Mouse (Mus musculus) MN1 (cell line): ENCODE measurements around the gene Ap1ar.

Source experiments
- DNase-seq: peaks from one replicate; pipeline ENCODE4 v3.0.0-alpha.2; 2016; ENCODE audit warnings: low spot score

Ap1ar gene

GRCm38 (mm10) chr3:127841926-127842325 is 4.6 kb upstream of the Ap1ar start:
- no peak for DNase-seq

DNA sequence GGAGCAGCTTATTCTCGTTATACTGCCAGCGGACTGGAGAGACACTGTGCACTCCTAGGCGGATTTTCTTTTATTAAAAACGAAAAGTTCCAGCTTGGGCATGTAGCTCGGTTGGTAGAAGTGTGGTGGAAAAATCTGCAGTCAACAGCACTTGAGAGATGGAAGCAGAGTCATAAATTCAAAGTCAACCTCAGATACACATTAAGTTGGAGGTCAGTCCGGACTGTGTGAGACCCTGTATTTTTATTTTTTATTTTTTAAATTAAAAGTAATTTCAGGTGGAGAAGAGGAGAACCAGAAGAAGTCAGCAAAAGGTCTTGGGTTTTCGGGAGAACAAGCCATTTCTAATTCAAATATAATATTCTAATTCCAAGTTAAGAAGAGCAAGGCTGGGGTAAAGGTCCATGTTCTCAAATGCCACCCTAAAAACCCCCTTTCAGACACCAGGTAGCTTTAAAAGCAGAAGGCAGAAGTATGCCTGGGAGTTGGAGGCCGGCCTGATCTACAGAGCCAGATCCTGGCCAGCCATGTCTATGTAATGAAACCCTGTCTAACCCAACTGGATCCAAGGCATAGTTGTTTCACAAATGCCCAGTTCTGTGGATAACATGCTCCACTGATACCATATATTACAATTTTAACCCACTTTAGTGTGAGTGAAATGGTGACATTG is 785 bp upstream of the Ap1ar start:
- no peak for DNase-seq

GRCm38 (mm10) chr3:127836798-127837153 is 547 bp downstream of the Ap1ar start:
- DNase-seq: no peak

DNA sequence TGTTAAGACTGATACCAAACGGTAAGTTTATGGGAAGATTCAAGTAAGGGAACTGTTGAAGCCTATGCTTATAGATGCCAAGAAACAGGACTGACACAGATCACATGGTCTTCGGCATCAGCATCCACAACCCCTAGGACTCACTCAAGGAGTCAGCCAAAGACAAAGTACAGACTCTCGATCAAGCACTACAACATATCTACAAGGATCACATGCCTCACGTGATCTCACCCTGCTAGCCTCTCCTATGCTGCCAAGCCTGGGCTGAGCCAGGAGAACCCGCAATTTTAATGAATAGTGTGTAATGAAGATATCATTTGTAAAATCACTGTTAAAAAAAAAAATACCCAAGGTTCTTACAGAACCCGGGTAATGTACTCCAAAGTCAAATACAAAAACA is 1.7 kb downstream of the Ap1ar start:
- DNase-seq: no peak

- no peak for DNase-seq
These were observed 3.3 kb downstream of the Ap1ar start for GRCm38 (mm10) chr3:127834040-127834439.

DNA sequence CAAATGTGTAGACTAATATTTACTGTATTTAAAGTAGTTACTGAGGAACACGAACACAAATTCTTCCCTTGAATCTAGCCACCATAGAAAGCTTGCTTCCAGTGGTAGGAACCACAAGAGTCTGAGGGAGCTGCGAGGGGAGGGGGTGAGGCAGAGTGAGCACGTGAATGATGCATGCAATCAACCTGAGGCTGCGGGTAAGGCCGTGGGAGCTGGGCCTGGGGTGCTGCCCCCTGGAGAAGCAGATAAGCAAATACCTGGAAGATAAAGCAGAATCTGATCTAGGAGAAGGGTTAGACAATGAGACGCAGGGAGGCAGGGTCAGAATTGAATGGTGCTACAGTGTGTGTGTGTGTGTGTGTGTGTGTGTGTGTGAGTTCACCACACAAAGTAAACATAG is 6.2 kb downstream of the Ap1ar start:
- DNase-seq: no peak

DNA sequence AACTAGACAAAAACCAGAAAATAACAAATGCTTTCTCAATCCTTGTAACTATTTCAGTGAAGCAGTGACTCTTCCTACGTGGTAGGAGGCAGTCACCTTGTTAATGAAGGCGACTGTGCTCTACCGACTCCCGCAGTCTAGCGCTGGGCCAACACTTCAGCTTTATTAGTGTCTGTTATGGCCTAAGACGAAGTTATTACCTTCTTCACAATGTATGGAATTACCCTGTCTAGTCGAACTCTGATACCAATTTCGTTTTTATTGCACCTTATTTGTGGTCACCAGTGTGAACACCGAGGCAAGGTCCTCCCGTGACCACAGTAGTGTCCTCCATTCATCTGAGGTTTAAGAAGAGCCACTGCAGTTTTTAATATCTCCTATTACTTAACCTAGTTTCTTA is 7.1 kb downstream of the Ap1ar start:
- no peak for DNase-seq

- no peak for DNase-seq
These were observed 10.2 kb downstream of the Ap1ar start for GRCm38 (mm10) chr3:127827123-127827522.

DNA sequence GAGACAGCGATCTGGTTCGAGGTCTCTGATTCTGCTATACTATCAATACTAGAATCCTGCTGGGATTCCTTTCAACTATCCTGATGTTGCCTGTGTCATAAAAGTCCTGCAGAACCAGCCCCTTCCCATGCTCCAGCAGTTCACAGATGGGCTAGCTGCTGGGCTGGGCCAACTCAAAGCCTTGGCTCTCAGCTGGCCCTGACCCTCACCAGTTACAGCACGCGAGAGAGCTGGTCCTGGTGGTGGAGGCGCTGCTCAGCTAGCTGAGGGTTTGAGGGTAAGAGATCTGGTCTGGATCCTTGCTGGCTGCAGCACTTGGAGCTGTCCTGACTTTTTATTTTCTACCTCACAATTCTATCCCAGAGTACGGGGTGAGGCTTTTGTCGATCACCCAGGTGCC is 10.8 kb downstream of the Ap1ar start:
- DNase-seq: no peak

- DNase-seq: no peak
These were observed 13.1 kb downstream of the Ap1ar start for GRCm38 (mm10) chr3:127823886-127824863.

GRCm38 (mm10) chr3:127821209-127821608 is 16.1 kb downstream of the Ap1ar start:
- no peak for DNase-seq

- no peak for DNase-seq
These were observed 16.9 kb downstream of the Ap1ar start for GRCm38 (mm10) chr3:127820400-127820799.

DNA sequence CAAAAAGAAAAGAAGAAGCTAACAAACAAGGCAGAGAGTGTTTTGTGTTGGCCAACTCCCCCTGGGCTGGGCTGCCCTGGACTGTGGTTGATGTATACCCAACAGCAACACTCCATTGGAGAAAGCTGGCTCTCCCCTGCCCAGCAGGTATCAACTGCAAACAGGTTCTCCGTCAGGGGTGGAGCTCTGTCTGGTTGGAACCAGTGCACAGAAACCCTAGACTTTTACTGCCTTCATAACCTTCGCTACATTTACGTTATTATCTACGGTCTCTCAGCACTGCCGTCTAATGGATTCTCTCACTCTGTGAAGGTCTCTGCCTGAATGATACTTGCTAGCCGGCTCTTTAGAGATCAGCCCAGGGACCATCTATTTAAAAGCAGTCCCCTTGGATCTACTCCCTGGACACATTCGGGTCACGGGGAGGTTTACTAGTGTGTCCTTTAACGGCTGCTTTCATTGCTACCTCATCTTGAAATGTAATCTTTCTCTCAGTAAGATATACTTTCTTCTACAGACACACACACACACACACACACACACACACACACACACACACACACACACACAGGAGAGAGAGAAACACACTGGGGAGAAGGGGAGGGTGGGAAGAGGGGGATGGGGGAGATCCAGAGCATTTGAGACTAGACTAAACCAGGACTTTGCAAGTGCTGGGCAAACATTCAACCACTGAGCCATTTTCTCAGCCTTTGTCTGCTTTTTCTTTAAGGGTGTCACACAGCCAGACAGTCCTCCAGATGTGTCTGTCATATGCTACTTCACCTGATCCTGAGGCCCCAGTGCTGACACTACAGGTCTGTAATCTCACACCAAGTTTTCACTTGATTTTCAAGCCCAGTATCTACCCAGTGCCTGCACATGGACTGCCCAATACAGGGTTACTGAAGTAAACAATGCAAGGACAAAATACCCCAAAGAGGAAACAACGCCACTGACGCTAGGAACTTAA is 18.3 kb downstream of the Ap1ar start:
- no peak for DNase-seq

DNA sequence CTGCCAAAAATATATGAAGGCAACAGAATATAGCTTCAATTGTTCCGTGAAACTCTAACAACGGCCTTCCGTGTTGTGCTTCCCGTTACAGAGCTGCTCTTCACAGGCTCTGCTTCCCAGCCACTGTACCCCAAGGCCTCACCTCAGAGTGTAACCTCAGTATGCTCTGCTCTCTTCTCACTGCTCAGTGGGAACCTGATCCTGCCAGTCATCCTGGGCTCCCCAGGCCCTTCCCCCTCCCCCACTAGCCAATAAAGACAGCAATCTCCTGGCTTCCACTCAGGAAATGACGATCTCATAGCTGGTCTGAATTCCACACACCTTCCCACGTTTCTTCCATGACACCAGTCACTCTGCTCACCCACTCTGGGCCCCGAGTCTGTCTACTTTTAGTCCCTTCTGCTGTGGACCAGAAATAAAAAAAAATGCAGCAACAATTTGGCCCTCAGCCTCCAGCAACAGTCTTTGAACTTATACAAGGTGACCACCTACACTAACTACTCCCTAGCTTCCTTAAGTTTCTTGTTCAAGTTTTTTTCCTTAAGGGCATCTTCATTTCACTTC is 20.1 kb downstream of the Ap1ar start:
- no peak for DNase-seq

- no peak for DNase-seq
These were observed 28.2 kb downstream of the Ap1ar start for GRCm38 (mm10) chr3:127809103-127809502.

DNA sequence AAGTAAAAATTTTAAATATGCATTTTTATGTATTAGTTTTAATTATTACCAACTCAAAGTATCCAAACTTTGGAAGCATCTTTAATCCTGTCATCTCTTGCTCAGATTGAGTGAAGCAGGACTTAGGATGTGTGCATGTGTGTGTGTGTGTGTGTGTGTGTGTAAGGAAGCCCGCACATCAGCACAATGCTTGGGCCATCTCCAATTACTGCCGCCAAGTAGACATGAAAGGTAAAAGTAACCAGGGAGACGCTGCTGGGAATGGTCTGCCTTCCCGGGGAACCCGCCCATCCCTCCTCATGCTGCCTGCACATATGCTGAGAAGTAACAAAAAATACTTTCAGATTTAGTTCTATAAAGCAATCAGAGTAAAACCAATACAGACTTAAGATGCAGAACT is 29.5 kb downstream of the Ap1ar start:
- no peak for DNase-seq

DNA sequence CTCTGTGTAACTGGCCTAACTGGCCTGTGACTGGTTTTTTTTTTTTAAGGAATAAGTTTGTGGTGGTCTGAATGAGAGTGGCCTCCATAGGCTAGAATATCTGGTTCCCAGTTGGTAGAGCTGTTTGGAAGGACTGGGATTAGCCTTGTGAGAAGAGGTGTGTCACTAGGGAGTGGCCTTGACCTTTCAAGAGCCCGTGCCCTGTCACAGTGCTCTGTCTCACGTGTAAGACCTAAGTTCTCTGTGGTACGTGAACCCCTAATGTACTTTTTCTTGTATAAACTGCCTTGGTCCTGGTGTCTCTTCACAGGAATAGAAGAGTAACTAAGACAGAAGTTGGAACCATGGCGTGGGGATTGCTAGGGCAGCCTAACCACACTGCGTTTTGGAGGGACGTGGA is 31.3 kb downstream of the Ap1ar start:
- DNase-seq: no peak

- no peak for DNase-seq
These were observed 32.3 kb downstream of the Ap1ar start for GRCm38 (mm10) chr3:127805071-127805470.

DNA sequence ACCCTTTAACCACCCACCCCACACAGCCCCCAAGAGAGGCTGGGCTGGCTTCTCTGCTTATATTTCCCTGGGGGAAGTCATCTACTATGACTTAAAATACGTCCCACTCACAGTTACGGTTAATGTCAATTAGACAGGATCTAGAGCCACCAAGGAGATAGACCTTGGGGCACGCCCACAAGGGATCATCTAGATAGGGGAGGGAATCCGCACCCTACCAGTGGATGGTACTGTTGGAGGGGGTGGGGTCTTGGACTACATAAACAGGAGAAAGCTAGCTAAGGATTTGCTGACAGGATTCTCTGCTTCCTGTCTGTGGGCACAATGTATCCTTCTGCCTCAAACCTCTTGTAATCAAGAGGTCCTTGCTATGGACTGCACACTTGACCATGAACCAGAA is 32.9 kb downstream of the Ap1ar start:
- no peak for DNase-seq

DNA sequence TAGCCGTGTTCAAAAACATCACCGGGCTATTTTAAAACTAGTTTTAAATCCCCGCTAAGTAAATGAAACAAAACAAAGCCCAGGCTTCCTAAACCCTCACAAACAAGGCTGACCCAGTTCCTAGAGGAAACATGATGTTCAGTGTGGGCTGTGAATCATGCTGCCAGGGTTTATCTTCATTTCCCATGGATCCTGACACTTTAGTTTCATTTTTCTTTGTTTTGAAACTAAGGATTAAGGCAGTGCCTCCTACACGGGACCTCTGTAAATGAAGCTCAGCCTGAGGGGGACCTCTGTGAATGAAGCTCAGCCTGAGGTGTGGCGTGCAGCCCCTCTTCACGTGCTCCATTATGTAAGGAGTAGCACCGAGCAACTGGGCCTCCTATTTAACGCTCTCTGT is 34.5 kb downstream of the Ap1ar start:
- DNase-seq: no peak

GRCm38 (mm10) chr3:127801162-127801561 is 36.2 kb downstream of the Ap1ar start:
- no peak for DNase-seq

GRCm38 (mm10) chr3:127796271-127796670 is 41.1 kb downstream of the Ap1ar start:
- DNase-seq: no peak
